Mouse (Mus musculus): ENCODE measurements at regions not wholly inside any gene's neighbourhood (a gene's known extent, or its start where the extent isn't known, plus 50 kb on each side); places are given as distances from the start of the nearest gene placed in this dataset.

DNA sequence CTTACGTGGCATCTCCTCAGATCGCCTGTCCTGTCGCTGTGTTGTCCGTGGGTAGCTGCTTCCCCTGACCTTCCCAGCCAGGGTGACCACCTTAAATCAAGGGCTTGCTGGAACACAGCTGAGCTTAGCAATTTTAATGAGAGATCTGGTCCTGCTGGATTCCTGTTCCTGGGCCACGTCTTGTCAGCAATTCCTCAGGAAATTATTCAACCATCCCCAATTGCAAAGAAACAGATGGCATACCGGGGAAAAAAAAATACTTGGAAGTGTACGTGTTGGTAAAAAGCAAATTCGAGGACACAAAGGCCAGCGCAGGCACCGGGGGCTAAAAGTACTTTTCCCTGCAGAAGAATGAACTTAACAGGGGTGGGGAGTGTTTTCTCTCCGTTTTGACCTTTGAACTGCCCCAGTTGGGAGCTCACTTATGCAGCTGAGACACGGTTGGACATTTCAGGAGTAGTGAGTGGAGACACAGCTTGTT lies 107.0 kb upstream of the Rhobtb1 start:
- TF ChIP-seq CTCF (IDR thresholded peaks at IDR 0.05; ENCODE audit: low read depth, low read length) = no peak
- TF ChIP-seq POLR2AphosphoS5 (IDR thresholded peaks at IDR 0.05; ENCODE audit: insufficient replicate concordance, low read depth, low read length) = no peak
- TF ChIP-seq GATA1 (IDR thresholded peaks at IDR 0.05; ENCODE audit: borderline replicate concordance, low read length) = no peak

All from G1E (cell line).